ENCODE assay signal across 10 mouse cellular contexts in the genomic region with DNA sequence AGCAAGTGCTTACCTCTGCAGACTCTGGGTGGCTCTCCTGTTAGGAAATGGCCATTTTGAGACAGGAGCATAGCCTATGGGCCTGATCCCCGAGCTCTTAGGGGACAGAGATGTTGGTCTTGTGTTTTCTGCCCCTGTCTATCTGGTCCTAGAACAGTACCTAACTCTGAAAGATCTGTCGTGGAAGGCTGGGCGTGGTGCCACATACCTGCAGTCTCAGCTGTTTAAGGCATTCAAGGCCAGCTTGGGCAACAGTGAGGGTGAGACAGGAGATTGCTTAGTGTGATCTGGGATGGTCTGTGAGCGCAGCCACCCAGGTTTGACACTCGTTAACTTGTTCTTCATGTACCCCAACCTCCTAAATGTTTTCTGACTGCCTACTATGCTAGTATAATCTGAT. TPM values are rescaled to one million over a fixed set of nuclear protein-coding genes. Genes with fewer than 3 reads are reported as not detected.
A peak's percentile ranks its signal among the peaks of the same experiment; 100 is the strongest.
DNase-seq lines count a peak whose midpoint lies in the region; ATAC-seq and TF ChIP-seq lines count a peak whose summit lies in the region.
"Had no signal": no experiment of that assay in that cellular context is flagged by ENCODE, and none has a peak within 500 bp of the region (broad histone marks: within the 10 kb centered on the region; RNA-seq: fewer than 3 reads in every experiment).

No protein-coding gene starts in this region.

- no peak for DNase-seq in heart, postnatal 14 days
- DNase-seq in midbrain, embryonic 10.5 days (ENCODE audit: low spot score) = no peak
- no peak for DNase-seq in midbrain, postnatal 0 days (ENCODE audit: low spot score)
- no peak for DNase-seq in frontal cortex, postnatal 25 days (ENCODE audit: low spot score in 2 of 2)
- DNase-seq in left cerebral cortex, postnatal 14 days (ENCODE audit: low spot score in 2 of 2) = no peak
- DNase-seq: adrenal gland, postnatal 36 days had no signal

- no peaks in the 10 kb centered on the region for H3K9me3 ChIP-seq in heart, embryonic 11.5 days (replicated peaks; ENCODE audit: control insufficient read depth, low read length)
- no peaks in the 10 kb centered on the region for H3K9me3 ChIP-seq in midbrain, embryonic 10.5 days (replicated peaks)
- no peaks in the 10 kb centered on the region for H3K9me3 ChIP-seq in midbrain, postnatal 0 days (ENCODE audit: low read length)
- no peaks in the 10 kb centered on the region for H3K9me3 ChIP-seq in hindbrain, embryonic 15.5 days
- no peaks in the 10 kb centered on the region for H3K9me3 ChIP-seq in neural tube, embryonic 12.5 days

- intact Hi-C loops in heart, postnatal 14 days (cut with DNase I) = no loop called here
- intact Hi-C loops in left cerebral cortex, postnatal 14 days (cut with DNase I) = no loop called here

- H3K4me3 ChIP-seq in heart, embryonic 11.5 days (ENCODE audit: low read depth, low read length) = no peak overlapping the region
- H3K4me3 ChIP-seq in midbrain, embryonic 10.5 days = peak overlapping the region; percentile 96; the same call in 1 of the 2 replicates
- no peak overlapping the region for H3K4me3 ChIP-seq in midbrain, postnatal 0 days (ENCODE audit: low read depth, low read length)
- no peak overlapping the region for H3K4me3 ChIP-seq in hindbrain, embryonic 15.5 days
- H3K4me3 ChIP-seq in neural tube, embryonic 12.5 days = no peak overlapping the region
- H3K4me3 ChIP-seq: erythroblast, embryonic 14.5 days had no signal

- no peak overlapping the region for H3K4me2 ChIP-seq in heart, embryonic 11.5 days
- no peak overlapping the region for H3K4me2 ChIP-seq in midbrain, postnatal 0 days (ENCODE audit: low read depth, low read length, poor library complexity, severe bottlenecking)
- H3K4me2 ChIP-seq in hindbrain, embryonic 15.5 days = 0 out of 2 replicates have a peak overlapping the region, but pooled peaks have one; percentile 2
- H3K4me2 ChIP-seq in neural tube, embryonic 12.5 days (replicated peaks) = peak overlapping the region; percentile 92

- H3K27ac ChIP-seq in heart, embryonic 11.5 days (ENCODE audit: low read depth, low read length) = no peak overlapping the region
- no peak overlapping the region for H3K27ac ChIP-seq in midbrain, embryonic 10.5 days (replicated peaks)
- H3K27ac ChIP-seq in midbrain, postnatal 0 days (ENCODE audit: low read depth, low read length) = no peak overlapping the region
- no peak overlapping the region for H3K27ac ChIP-seq in hindbrain, embryonic 15.5 days (replicated peaks)
- no peak overlapping the region for H3K27ac ChIP-seq in neural tube, embryonic 12.5 days

- no peak for TF ChIP-seq CTCF in midbrain, postnatal 0 days (IDR thresholded peaks at IDR 0.05)

- 78% methylated on average over 5 of the region's 5 CpGs for WGBS in heart, embryonic 11.5 days (ENCODE audit: insufficient replicate concordance)
- 91% methylated on average over 5 of the region's 5 CpGs for WGBS in midbrain, embryonic 10.5 days
- 85% methylated on average over 5 of the region's 5 CpGs for WGBS in midbrain, postnatal 0 days
- 89% methylated on average over 5 of the region's 5 CpGs for WGBS in hindbrain, embryonic 15.5 days
- WGBS in neural tube, embryonic 12.5 days = 90% methylated on average over 5 of the region's 5 CpGs

- H3K36me3 ChIP-seq in heart, embryonic 11.5 days (ENCODE audit: control insufficient read depth, insufficient read depth, low read length) = peaks cover 8% of the 10 kb centered on the region
- H3K36me3 ChIP-seq in midbrain, embryonic 10.5 days = peaks cover 23% of the 10 kb centered on the region
- H3K36me3 ChIP-seq in midbrain, postnatal 0 days (ENCODE audit: insufficient read depth, low read length) = 0 out of 2 replicates have a peak, but pooled peaks cover 3% of the 10 kb centered on the region
- no peaks in the 10 kb centered on the region for H3K36me3 ChIP-seq in hindbrain, embryonic 15.5 days
- peaks cover 6% of the 10 kb centered on the region for H3K36me3 ChIP-seq in neural tube, embryonic 12.5 days

- no peak for ATAC-seq in heart, embryonic 11.5 days (replicated peaks; ENCODE audit: insufficient number of reproducible peaks, low FRiP score, low TSS enrichment)
- ATAC-seq in midbrain, postnatal 0 days (ENCODE audit: low FRiP score) = no peak
- ATAC-seq in hindbrain, embryonic 15.5 days (ENCODE audit: low FRiP score, low read depth) = no peak
- no peak for ATAC-seq in neural tube, embryonic 12.5 days (ENCODE audit: low FRiP score, low read depth)

- H3K9ac ChIP-seq in heart, embryonic 11.5 days (ENCODE audit: low read depth, low read length) = peak overlapping the region; percentile 29; the same call in 1 of the 2 replicates
- H3K9ac ChIP-seq in midbrain, postnatal 0 days (replicated peaks; ENCODE audit: low read length, poor library complexity, severe bottlenecking) = no peak overlapping the region
- no peak overlapping the region for H3K9ac ChIP-seq in hindbrain, embryonic 15.5 days
- no peak overlapping the region for H3K9ac ChIP-seq in neural tube, embryonic 12.5 days

- H3K4me1 ChIP-seq in heart, embryonic 11.5 days (ENCODE audit: control insufficient read depth, insufficient read depth, low read length) = peaks cover 59% of the 10 kb centered on the region
- peaks cover 52% of the 10 kb centered on the region for H3K4me1 ChIP-seq in midbrain, embryonic 10.5 days
- H3K4me1 ChIP-seq in midbrain, postnatal 0 days (ENCODE audit: insufficient read depth, low read length) = peaks cover 16% of the 10 kb centered on the region
- peaks cover 39% of the 10 kb centered on the region for H3K4me1 ChIP-seq in hindbrain, embryonic 15.5 days (replicated peaks)
- peaks cover 31% of the 10 kb centered on the region for H3K4me1 ChIP-seq in neural tube, embryonic 12.5 days

- H3K27me3 ChIP-seq in heart, embryonic 11.5 days (ENCODE audit: control insufficient read depth, insufficient read depth, low read length) = no peaks in the 10 kb centered on the region
- H3K27me3 ChIP-seq in midbrain, embryonic 10.5 days (ENCODE audit: low read depth, poor library complexity, severe bottlenecking) = no peaks in the 10 kb centered on the region
- no peaks in the 10 kb centered on the region for H3K27me3 ChIP-seq in midbrain, postnatal 0 days (ENCODE audit: insufficient read depth, low read length)
- H3K27me3 ChIP-seq in hindbrain, embryonic 15.5 days = no peaks in the 10 kb centered on the region
- H3K27me3 ChIP-seq in neural tube, embryonic 12.5 days (replicated peaks) = no peaks in the 10 kb centered on the region

RNA-seq across cellular contexts. Expression of a gene that starts 2.4 kb away (rescaled TPM):
- polyA plus RNA-seq in heart, embryonic 11.5 days (2014; fragmentation: Nextera tagmentation; extraction: Ambion mirVana) = 316 and 319 TPM in 2 replicates
- total RNA-seq in heart, postnatal 14 days (2021) = 100 to 1,000 TPM; 418 to 433 TPM
- 330 and 349 TPM in 2 replicates for polyA plus RNA-seq in midbrain, embryonic 10.5 days (2016; fragmentation: Nextera tagmentation; extraction: Ambion mirVana)
- total RNA-seq in midbrain, postnatal 0 days (2014; rRNA removed) = 84.0 and 108 TPM in 2 replicates
- polyA plus RNA-seq in midbrain, postnatal 0 days (2015; fragmentation: Nextera tagmentation; extraction: Ambion mirVana) = 308 and 309 TPM in 2 replicates
- 331 and 334 TPM in 2 replicates for polyA plus RNA-seq in hindbrain, embryonic 15.5 days (2015; fragmentation: Nextera tagmentation; extraction: Ambion mirVana)
- polyA plus RNA-seq in neural tube, embryonic 12.5 days (2016; fragmentation: Nextera tagmentation; extraction: Ambion mirVana) = 342 and 373 TPM in 2 replicates
- total RNA-seq in left cerebral cortex, postnatal 14 days (2021) = 100 to 1,000 TPM; 394 to 398 TPM

Comparison
In these comparisons a context has a peak if more than half of its experiments do, and no peak if none do; other contexts are left out.
1. H3K4me2 ChIP-seq: peak in hindbrain, embryonic 15.5 days (single experiment) and neural tube, embryonic 12.5 days (single experiment); none in heart, embryonic 11.5 days (single experiment) and midbrain, postnatal 0 days (single experiment).